ENCODE assay signal across 8 mouse cellular contexts in genomic region chr7:28893643-28894265, GRCm38 (mm10). TPM values are rescaled to one million over a fixed set of nuclear protein-coding genes. Genes with fewer than 3 reads are reported as not detected.
DNase-seq lines count a peak whose midpoint lies in the region; ATAC-seq lines count a peak whose summit lies in the region.

No protein-coding gene starts in this region.

- no peaks in the 10 kb centered on the region for H3K9me3 ChIP-seq in heart, embryonic 12.5 days (replicated peaks)

- peaks cover 78% of the 10 kb centered on the region for H3K36me3 ChIP-seq in heart, embryonic 12.5 days

- peaks cover 55% of the 10 kb centered on the region for H3K4me1 ChIP-seq in heart, embryonic 12.5 days (replicated peaks)

- peaks cover 11% of the 10 kb centered on the region for H3K27me3 ChIP-seq in heart, embryonic 12.5 days (replicated peaks)

- peak; percentile 50 for DNase-seq in left cerebral cortex, postnatal 4 days
- no peak for DNase-seq in left cerebral cortex, adult 11 months (ENCODE audit: low spot score)
- peak; percentile 65 for DNase-seq in adrenal gland, postnatal 25 days
- peak; percentile 76 for DNase-seq in kidney, postnatal 10 days
- peak; percentile 50 for DNase-seq in yolk sac, embryonic 10.5 days (ENCODE audit: low spot score)
- DNase-seq in layer of hippocampus, postnatal 25 days (ENCODE audit: extremely low spot score in 1 of 2, low spot score in 1 of 2) = no peak

- H3K4me2 ChIP-seq in heart, embryonic 12.5 days = no peak overlapping the region

- no peak for ATAC-seq in heart, embryonic 12.5 days (ENCODE audit: insufficient number of reproducible peaks, low FRiP score)
- ATAC-seq in megakaryocyte, adult 5-6 weeks (ENCODE audit: poor library complexity, severe bottlenecking) = peak; percentile 60

- H3K4me3 ChIP-seq in heart, embryonic 12.5 days = no peak overlapping the region

- intact Hi-C loops in left cerebral cortex, postnatal 4 days (cut with DNase I) = loop anchor here (5.0 kb wide), 1 partner anchor 91 kb away; no protein-coding TSS in a partner anchor

- H3K27ac ChIP-seq in heart, embryonic 12.5 days (ENCODE audit: poor library complexity, severe bottlenecking) = peak overlapping the region; percentile 90

- H3K9ac ChIP-seq in heart, embryonic 12.5 days = no peak overlapping the region

- WGBS in heart, embryonic 12.5 days = 24% methylated on average over 7 of the region's 7 CpGs

RNA-seq across cellular contexts. Expression of gene Capn12, which starts 12.5 kb away (rescaled TPM):
- total RNA-seq in left cerebral cortex, postnatal 4 days (2021) = under 1 TPM; 0.18 to 0.52 TPM
- 0.21 TPM in 1 of 2 replicates, not detected in the other for total RNA-seq in adrenal gland, postnatal 25 days (2021)
- 0.17 and 0.27 TPM in 2 replicates for polyA plus RNA-seq in heart, embryonic 12.5 days (2016; fragmentation: Nextera tagmentation; extraction: Ambion mirVana)
- total RNA-seq in megakaryocyte, adult 5-6 weeks (2015) = not detected in 2 replicates
- total RNA-seq in megakaryocyte, adult 5-6 weeks (2017) = not detected in 2 replicates
- under 1 TPM; 0.26 to 0.69 TPM for total RNA-seq in layer of hippocampus, postnatal 25 days (2021)

RNA-seq across cellular contexts. Expression of gene Lgals7, which starts 30.1 kb away (rescaled TPM):
- 1 to 10 TPM; 2.3 to 3.7 TPM for total RNA-seq in left cerebral cortex, postnatal 4 days (2021)
- not detected in 2 replicates for total RNA-seq in adrenal gland, postnatal 25 days (2021)
- 1.1 and 1.3 TPM in 2 replicates for polyA plus RNA-seq in heart, embryonic 12.5 days (2016; fragmentation: Nextera tagmentation; extraction: Ambion mirVana)
- not detected in 2 replicates for total RNA-seq in megakaryocyte, adult 5-6 weeks (2015)
- total RNA-seq in megakaryocyte, adult 5-6 weeks (2017) = not detected in 2 replicates
- total RNA-seq in layer of hippocampus, postnatal 25 days (2021) = not detected

Comparison
In these comparisons a context has a peak if more than half of its experiments do, and no peak if none do; other contexts are left out.
1. DNase-seq: peak in left cerebral cortex, postnatal 4 days (single experiment), adrenal gland, postnatal 25 days (single experiment), kidney, postnatal 10 days (single experiment) and yolk sac, embryonic 10.5 days (single experiment); none in left cerebral cortex, adult 11 months (single experiment) and layer of hippocampus, postnatal 25 days (0 of 2).